Mouse (Mus musculus): ENCODE measurements at regions not wholly inside any gene's neighbourhood (a gene's known extent, or its start where the extent isn't known, plus 50 kb on each side); places are given as distances from the start of the nearest gene placed in this dataset.

GRCm38 (mm10) chr5:149355131-149355530 lies 56.4 kb upstream of the Medag start:
- TF ChIP-seq CTCF (IDR thresholded peaks at IDR 0.05; ENCODE audit: low read depth) (no peak), EP300 (IDR thresholded peaks at IDR 0.05; ENCODE audit: low read depth) (no peak)
